Mouse (Mus musculus) lung, adult 2 months (tissue): ENCODE data around the gene Lims1.

ENCODE experiments used
- CTCF ChIP-seq: fragments of 200-500 bp; IDR thresholded peaks from 2 replicates; pipeline ENCODE4 v1.5.1; 2011; ENCODE audit warnings: mild to moderate bottlenecking, low read length, control low read depth; ENCODE audit not compliant: insufficient read depth
- POLR2A ChIP-seq: fragments of 200-500 bp; IDR thresholded peaks from 2 replicates; pipeline ENCODE4 v1.6.1; 2011; ENCODE audit warnings: low read depth, mild to moderate bottlenecking, control low read depth, low read length, borderline replicate concordance; ENCODE audit errors: extremely low read depth

- TF ChIP-seq POLR2A (no peak), CTCF (no peak)
These were observed 28.4 kb downstream of the Lims1 start for GRCm38 (mm10) chr10:58351670-58352069.
